Mouse (Mus musculus): Measurements from ENCODE around the gene Hpcal4. TPM values are rescaled to one million over a fixed set of nuclear protein-coding genes. Genes with fewer than 3 reads are reported as not detected.

Gene Hpcal4
- polyA plus RNA-seq, 1 experiment from 2014 or later, result 0.72 TPM

- Histone ChIP-seq H3K9me3 (replicated peaks) (no peaks in the 10 kb centered on the region), H3K4me2 (peak overlapping the region; percentile 49), H3K4me3 (no peak overlapping the region), H3K9ac (no peak overlapping the region), H3K36me3 (no peaks in the 10 kb centered on the region), H3K4me1 (replicated peaks) (peaks cover 8% of the 10 kb centered on the region; the same call in 1 of the 2 replicates), H3K27ac (no peak overlapping the region), H3K27me3 (peaks cover 13% of the 10 kb centered on the region; the same call in 1 of the 2 replicates)
- no peak for ATAC-seq (replicated peaks; ENCODE audit: insufficient number of reproducible peaks, insufficient read depth, low FRiP score, low read depth)
- 11% methylated on average over 15 of the region's 15 CpGs for WGBS
Measured at GRCm38 (mm10) chr4:123162305-123162917, 20.6 kb upstream of the Hpcal4 start.

GRCm38 (mm10) chr4:123164157-123164556 is 18.9 kb upstream of the Hpcal4 start:
- H3K27ac ChIP-seq, result no peak overlapping the region
- no peak for ATAC-seq (replicated peaks; ENCODE audit: insufficient number of reproducible peaks, insufficient read depth, low FRiP score, low read depth)
- peaks cover 13% of the 10 kb centered on the region; the same call in 1 of the 2 replicates for H3K27me3 ChIP-seq
- no peaks in the 10 kb centered on the region for H3K9me3 ChIP-seq (replicated peaks)
- H3K36me3 ChIP-seq, result no peaks in the 10 kb centered on the region
- peaks cover 8% of the 10 kb centered on the region; the same call in 1 of the 2 replicates for H3K4me1 ChIP-seq (replicated peaks)
- H3K4me3 ChIP-seq, result no peak overlapping the region
- H3K9ac ChIP-seq, result no peak overlapping the region
- WGBS, result 29% methylated on average over 15 of the region's 15 CpGs
- H3K4me2 ChIP-seq, result peak overlapping the region; percentile 20

- H3K9me3 ChIP-seq (replicated peaks), result no peaks in the 10 kb centered on the region
- H3K36me3 ChIP-seq, result no peaks in the 10 kb centered on the region
- H3K9ac ChIP-seq, result no peak overlapping the region
- H3K4me1 ChIP-seq (replicated peaks), result peaks cover 3% of the 10 kb centered on the region; the same call in 1 of the 2 replicates
- peaks cover 26% of the 10 kb centered on the region for H3K27me3 ChIP-seq
- no peak overlapping the region for H3K4me3 ChIP-seq
- H3K4me2 ChIP-seq, result no peak overlapping the region
- no peak overlapping the region for H3K27ac ChIP-seq
- ATAC-seq (replicated peaks; ENCODE audit: insufficient number of reproducible peaks, insufficient read depth, low FRiP score, low read depth), result no peak
Measured at GRCm38 (mm10) chr4:123171811-123172210, 11.2 kb upstream of the Hpcal4 start.

GRCm38 (mm10) chr4:123183239-123184056 is 421 bp downstream of the Hpcal4 start:
- ATAC-seq (replicated peaks; ENCODE audit: insufficient number of reproducible peaks, insufficient read depth, low FRiP score, low read depth), result peak; percentile 77
- H3K9me3 ChIP-seq (replicated peaks), result no peaks in the 10 kb centered on the region
- H3K9ac ChIP-seq, result peak overlapping the region; percentile 24
- WGBS, result 10% methylated on average over 44 of the region's 44 CpGs
- peaks cover 17% of the 10 kb centered on the region for H3K4me1 ChIP-seq (replicated peaks)
- no peak overlapping the region for H3K27ac ChIP-seq
- peak overlapping the region; percentile 48 for H3K4me3 ChIP-seq
- H3K4me2 ChIP-seq, result peak overlapping the region; percentile 74
- no peaks in the 10 kb centered on the region for H3K36me3 ChIP-seq
- peaks cover 90% of the 10 kb centered on the region for H3K27me3 ChIP-seq

- H3K9me3 ChIP-seq (replicated peaks), result no peaks in the 10 kb centered on the region
- no peak for ATAC-seq (replicated peaks; ENCODE audit: insufficient number of reproducible peaks, insufficient read depth, low FRiP score, low read depth)
- no peaks in the 10 kb centered on the region for H3K36me3 ChIP-seq
- H3K4me3 ChIP-seq, result no peak overlapping the region
- peaks cover 17% of the 10 kb centered on the region for H3K4me1 ChIP-seq (replicated peaks)
- H3K9ac ChIP-seq, result no peak overlapping the region
- no peak overlapping the region for H3K27ac ChIP-seq
- WGBS, result 46% methylated on average over 3 of the region's 3 CpGs
- peaks cover 93% of the 10 kb centered on the region for H3K27me3 ChIP-seq
- no peak overlapping the region for H3K4me2 ChIP-seq
Measured at GRCm38 (mm10) chr4:123184816-123185215, 1.8 kb downstream of the Hpcal4 start.

GRCm38 (mm10) chr4:123192336-123192735 is 9.3 kb downstream of the Hpcal4 start:
- Histone ChIP-seq H3K4me3 (no peak overlapping the region), H3K27me3 (peaks cover 64% of the 10 kb centered on the region), H3K36me3 (no peaks in the 10 kb centered on the region), H3K4me1 (replicated peaks) (peaks cover 6% of the 10 kb centered on the region; the same call in 1 of the 2 replicates), H3K9ac (no peak overlapping the region), H3K4me2 (no peak overlapping the region), H3K9me3 (replicated peaks) (no peaks in the 10 kb centered on the region), H3K27ac (no peak overlapping the region)
- 52% methylated on average over 11 of the region's 11 CpGs for WGBS
- ATAC-seq (replicated peaks; ENCODE audit: insufficient number of reproducible peaks, insufficient read depth, low FRiP score, low read depth), result no peak

GRCm38 (mm10) chr4:123193791-123194190 is 10.8 kb downstream of the Hpcal4 start:
- Histone ChIP-seq H3K4me2 (no peak overlapping the region), H3K9me3 (replicated peaks) (no peaks in the 10 kb centered on the region), H3K27me3 (peaks cover 63% of the 10 kb centered on the region), H3K4me3 (no peak overlapping the region), H3K36me3 (no peaks in the 10 kb centered on the region), H3K27ac (no peak overlapping the region), H3K9ac (no peak overlapping the region), H3K4me1 (replicated peaks) (peaks cover 6% of the 10 kb centered on the region; the same call in 1 of the 2 replicates)
- 87% methylated on average over 11 of the region's 11 CpGs for WGBS
- no peak for ATAC-seq (replicated peaks; ENCODE audit: insufficient number of reproducible peaks, insufficient read depth, low FRiP score, low read depth)

GRCm38 (mm10) chr4:123196695-123197094 is 13.7 kb downstream of the Hpcal4 start:
- no peaks in the 10 kb centered on the region for H3K36me3 ChIP-seq
- H3K9me3 ChIP-seq (replicated peaks), result no peaks in the 10 kb centered on the region
- no peak overlapping the region for H3K4me2 ChIP-seq
- H3K9ac ChIP-seq, result no peak overlapping the region
- H3K4me3 ChIP-seq, result no peak overlapping the region
- no peak for ATAC-seq (replicated peaks; ENCODE audit: insufficient number of reproducible peaks, insufficient read depth, low FRiP score, low read depth)
- H3K27me3 ChIP-seq, result peaks cover 76% of the 10 kb centered on the region
- H3K27ac ChIP-seq, result no peak overlapping the region
- peaks cover 16% of the 10 kb centered on the region for H3K4me1 ChIP-seq (replicated peaks)
- 46% methylated on average over 6 of the region's 6 CpGs for WGBS

- Histone ChIP-seq H3K4me3 (peak overlapping the region; percentile 52), H3K27ac (peak overlapping the region; percentile 81), H3K36me3 (no peaks in the 10 kb centered on the region), H3K9ac (peak overlapping the region; percentile 51), H3K9me3 (replicated peaks) (no peaks in the 10 kb centered on the region), H3K27me3 (peaks cover 50% of the 10 kb centered on the region), H3K4me2 (peak overlapping the region; percentile 86), H3K4me1 (replicated peaks) (peaks cover 28% of the 10 kb centered on the region)
- ATAC-seq (replicated peaks; ENCODE audit: insufficient number of reproducible peaks, insufficient read depth, low FRiP score, low read depth), result no peak
- WGBS, result 1% methylated on average over 15 of the region's 15 CpGs
Measured at GRCm38 (mm10) chr4:123200771-123201185, 17.8 kb downstream of the Hpcal4 start.

- no peaks in the 10 kb centered on the region for H3K9me3 ChIP-seq (replicated peaks)
- H3K36me3 ChIP-seq, result no peaks in the 10 kb centered on the region
- H3K4me1 ChIP-seq (replicated peaks), result peaks cover 28% of the 10 kb centered on the region
- peak within 1 kb of the TSS; percentile 51 for H3K9ac ChIP-seq
- peak within 1 kb of the TSS; percentile 81 for H3K27ac ChIP-seq
- peak within 1 kb of the TSS; percentile 86 for H3K4me2 ChIP-seq
- ATAC-seq (replicated peaks; ENCODE audit: insufficient number of reproducible peaks, insufficient read depth, low FRiP score, low read depth), result peak; percentile 82
- peak within 1 kb of the TSS; percentile 52 for H3K4me3 ChIP-seq
- 2% methylated on average over 58 of the region's 58 CpGs for WGBS
- H3K27me3 ChIP-seq, result peaks cover 45% of the 10 kb centered on the region
Measured at GRCm38 (mm10) chr4:123201186-123202093, 18.4 kb downstream of the Hpcal4 start, which contains the start of gene Nt5c1a. Gene Nt5c1a, plus strand, starts transcription at chr4:123201504.

GRCm38 (mm10) chr4:123202094-123202420 is 19.0 kb downstream of the Hpcal4 start:
- Histone ChIP-seq H3K9me3 (replicated peaks) (no peaks in the 10 kb centered on the region), H3K27me3 (peaks cover 44% of the 10 kb centered on the region), H3K4me2 (peak overlapping the region; percentile 86), H3K27ac (peak overlapping the region; percentile 81), H3K4me3 (peak overlapping the region; percentile 52), H3K36me3 (no peaks in the 10 kb centered on the region), H3K4me1 (replicated peaks) (peaks cover 28% of the 10 kb centered on the region), H3K9ac (no peak overlapping the region)
- WGBS, result 20% methylated on average over 8 of the region's 8 CpGs
- no peak for ATAC-seq (replicated peaks; ENCODE audit: insufficient number of reproducible peaks, insufficient read depth, low FRiP score, low read depth)
